Mouse (Mus musculus) heart, adult 2 months (tissue): ENCODE measurements at regions not wholly inside any gene's neighbourhood (a gene's known extent, or its start where the extent isn't known, plus 50 kb on each side); places are given as distances from the start of the nearest gene placed in this dataset.
A peak's percentile ranks its signal among the peaks of the same experiment; 100 is the strongest.

Source experiments
- DNase-seq, 2 experiments: peaks; one replicate each; pipeline ENCODE4 v3.0.0; 2021
- H3K27ac ChIP-seq: fragments of 200-600 bp; 2 replicates; pipeline ENCODE4 v1.8.1; 2022
- H3K27me3 ChIP-seq: fragments of 200-500 bp; 2 replicates; pipeline ENCODE4 v1.6.1; 2012; ENCODE audit warnings: mild to moderate bottlenecking, low read length, inconsistent platforms, mixed read lengths; ENCODE audit not compliant: control insufficient read depth, insufficient read depth
- H3K36me3 ChIP-seq: fragments of 200-500 bp; 2 replicates; pipeline ENCODE4 v1.6.1; 2012; ENCODE audit warnings: low read length, inconsistent platforms; ENCODE audit not compliant: control insufficient read depth, insufficient read depth
- H3K4me1 ChIP-seq: fragments of 200-500 bp; 2 replicates; pipeline ENCODE4 v1.6.1; 2011; ENCODE audit warnings: low read length; ENCODE audit not compliant: control insufficient read depth, insufficient read depth
- H3K4me3 ChIP-seq: fragments of 200-600 bp; 2 replicates; pipeline ENCODE4 v1.8.1; 2022
- H3K79me2 ChIP-seq: fragments of 200-500 bp; replicated peaks from 2 replicates; pipeline ENCODE4 v1.6.1; 2012; ENCODE audit warnings: mild to moderate bottlenecking, inconsistent platforms, low read length, moderate library complexity, mixed read lengths; ENCODE audit not compliant: control insufficient read depth, insufficient read depth
- H3K9ac ChIP-seq: fragments of 200-500 bp; 2 replicates; pipeline ENCODE4 v1.6.1; 2012; ENCODE audit warnings: low read depth, mild to moderate bottlenecking, control low read depth, inconsistent platforms, low read length, mixed read lengths
- CTCF ChIP-seq: fragments of 200-600 bp; IDR thresholded peaks from 2 replicates; pipeline ENCODE4 v1.8.1; 2022; ENCODE audit warnings: antibody characterized with exemption, mild to moderate bottlenecking, moderate library complexity
- EP300 ChIP-seq: fragments of 200-500 bp; IDR thresholded peaks from 2 replicates; pipeline ENCODE4 v1.6.1; 2011; ENCODE audit warnings: low read depth, low read length, control low read depth; ENCODE audit not compliant: insufficient read depth
- POLR2A ChIP-seq: fragments of 200-500 bp; IDR thresholded peaks from 2 replicates; pipeline ENCODE4 v1.6.1; 2011; ENCODE audit warnings: mild to moderate bottlenecking, low read depth, low read length, control low read depth; ENCODE audit not compliant: insufficient read depth
- WGBS: fragments of 180-500 bp; shearing (Covaris S2); methylation state at CpG from one replicate; pipeline ENCODE4 v1.1.7; 2018; 5-methylcytosine and 5-hydroxymethylcytosine counted together
- intact Hi-C: fragments of 180-260 bp; cut with DNase I; formaldehyde crosslinking; loops from one replicate; pipeline ENCODE4 v1.15.1; 2025

DNA sequence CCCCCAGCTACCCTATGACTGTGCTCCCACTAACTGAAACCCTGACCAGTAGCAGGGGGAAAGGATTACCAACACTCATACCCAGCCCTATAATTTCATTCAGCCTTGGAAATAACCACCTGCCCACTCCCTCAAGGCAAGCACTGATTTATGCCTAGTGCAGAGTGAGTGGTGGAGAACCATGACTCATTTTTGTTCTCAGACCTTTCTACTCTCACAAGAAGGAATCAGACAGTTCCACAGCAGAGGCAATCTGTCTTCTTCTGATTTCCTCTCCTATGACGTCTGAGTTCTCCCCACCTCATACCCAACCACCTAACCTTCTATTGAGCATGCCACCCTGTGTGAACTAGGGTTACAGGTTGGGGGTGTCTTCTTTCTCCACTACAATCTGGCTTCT lies 153.6 kb downstream of the Gm9195 start:
- TF ChIP-seq CTCF (no peak), POLR2A (no peak)
- Histone ChIP-seq H3K79me2 (no peaks in the 10 kb centered on the region), H3K36me3 (no peaks in the 10 kb centered on the region), H3K27me3 (no peaks in the 10 kb centered on the region), H3K4me3 (no peak overlapping the region), H3K4me1 (no peaks in the 10 kb centered on the region), H3K27ac (no peak overlapping the region), H3K9ac (no peak overlapping the region)
- WGBS: 41% methylated on average over 1 of the region's 1 CpGs
- DNase-seq: no peak
- intact Hi-C loops: no loop called here

- TF ChIP-seq CTCF: no peak
- no peak for TF ChIP-seq POLR2A
- no peak for TF ChIP-seq EP300
- no peaks in the 10 kb centered on the region for H3K79me2 ChIP-seq
- DNase-seq: no peak
- intact Hi-C loops: no loop called here
- no peak overlapping the region for H3K9ac ChIP-seq
- H3K4me3 ChIP-seq: no peak overlapping the region
- no peaks in the 10 kb centered on the region for H3K27me3 ChIP-seq
- no peaks in the 10 kb centered on the region for H3K4me1 ChIP-seq
- no peaks in the 10 kb centered on the region for H3K36me3 ChIP-seq
- no peak overlapping the region for H3K27ac ChIP-seq
Measured at GRCm38 (mm10) chr14:72303856-72304255, 187.8 kb downstream of the Gm9195 start.

- H3K36me3 ChIP-seq: no peaks in the 10 kb centered on the region
- no peak overlapping the region for H3K4me3 ChIP-seq
- no peaks in the 10 kb centered on the region for H3K4me1 ChIP-seq
- intact Hi-C loops: no loop called here
- no peaks in the 10 kb centered on the region for H3K27me3 ChIP-seq
- H3K9ac ChIP-seq: no peak overlapping the region
- H3K27ac ChIP-seq: no peak overlapping the region
- 58% methylated on average over 1 of the region's 1 CpGs for WGBS
- no peaks in the 10 kb centered on the region for H3K79me2 ChIP-seq
- TF ChIP-seq CTCF (peak; percentile 67), POLR2A (no peak)
- DNase-seq: peak in 1 of 2 experiments; percentile 33
Measured at GRCm38 (mm10) chr14:72300026-72300425, 191.6 kb downstream of the Gm9195 start.

- no peak for DNase-seq
- WGBS: 13% methylated on average over 6 of the region's 6 CpGs
- Histone ChIP-seq H3K4me1 (no peaks in the 10 kb centered on the region), H3K27me3 (no peaks in the 10 kb centered on the region), H3K36me3 (no peaks in the 10 kb centered on the region), H3K9ac (no peak overlapping the region), H3K79me2 (no peaks in the 10 kb centered on the region), H3K27ac (no peak overlapping the region), H3K4me3 (no peak overlapping the region)
- intact Hi-C loops: loop anchor here (2.0 kb wide), 1 partner anchor 1514 kb away; no protein-coding TSS in a partner anchor
- TF ChIP-seq EP300: no peak
- no peak for TF ChIP-seq POLR2A
- TF ChIP-seq CTCF: no peak
Measured at GRCm38 (mm10) chr14:72294631-72295030, 197.0 kb downstream of the Gm9195 start.

DNA sequence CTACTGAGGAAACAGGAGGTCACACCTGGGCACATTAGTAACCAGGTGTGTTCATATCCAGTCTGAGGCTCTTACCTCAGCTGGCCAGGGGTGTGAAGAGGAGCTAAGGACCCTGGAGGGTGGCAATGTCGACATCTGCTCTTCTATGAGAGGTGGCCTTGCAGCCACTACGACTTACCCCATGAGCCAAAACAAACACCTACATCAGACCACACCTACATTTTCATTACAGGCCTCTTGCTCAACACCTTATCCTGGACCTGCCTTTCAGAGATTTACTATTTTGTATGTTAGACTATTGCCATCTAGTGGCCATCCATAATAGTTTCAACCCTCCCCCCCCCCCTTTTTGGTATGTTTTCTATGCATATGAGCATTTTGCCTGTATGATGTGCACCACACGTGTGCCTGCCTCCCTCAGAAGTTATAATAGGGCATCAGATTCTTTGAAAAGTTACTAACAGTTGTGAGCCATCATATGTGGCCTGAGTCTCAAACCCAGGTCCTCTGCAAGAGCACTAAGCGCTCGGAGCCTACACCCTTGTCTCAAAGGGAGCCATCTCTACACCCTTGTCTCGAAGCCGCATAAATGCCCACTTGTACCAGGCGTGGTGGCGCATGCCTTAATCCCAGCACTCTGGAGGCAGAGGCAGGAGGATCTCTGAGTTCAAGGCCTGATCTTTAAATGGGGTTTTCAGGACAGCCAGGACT lies 197.8 kb downstream of the Gm9195 start:
- no peaks in the 10 kb centered on the region for H3K27me3 ChIP-seq
- H3K9ac ChIP-seq: no peak overlapping the region
- intact Hi-C loops: loop anchor here (2.0 kb wide), 1 partner anchor 1513 kb away; no protein-coding TSS in a partner anchor
- no peaks in the 10 kb centered on the region for H3K79me2 ChIP-seq
- no peak for DNase-seq
- H3K36me3 ChIP-seq: no peaks in the 10 kb centered on the region
- H3K4me1 ChIP-seq: no peaks in the 10 kb centered on the region
- TF ChIP-seq EP300: no peak
- peak; percentile 58 for TF ChIP-seq CTCF
- WGBS: 57% methylated on average over 9 of the region's 9 CpGs
- H3K27ac ChIP-seq: no peak overlapping the region
- no peak overlapping the region for H3K4me3 ChIP-seq

DNA sequence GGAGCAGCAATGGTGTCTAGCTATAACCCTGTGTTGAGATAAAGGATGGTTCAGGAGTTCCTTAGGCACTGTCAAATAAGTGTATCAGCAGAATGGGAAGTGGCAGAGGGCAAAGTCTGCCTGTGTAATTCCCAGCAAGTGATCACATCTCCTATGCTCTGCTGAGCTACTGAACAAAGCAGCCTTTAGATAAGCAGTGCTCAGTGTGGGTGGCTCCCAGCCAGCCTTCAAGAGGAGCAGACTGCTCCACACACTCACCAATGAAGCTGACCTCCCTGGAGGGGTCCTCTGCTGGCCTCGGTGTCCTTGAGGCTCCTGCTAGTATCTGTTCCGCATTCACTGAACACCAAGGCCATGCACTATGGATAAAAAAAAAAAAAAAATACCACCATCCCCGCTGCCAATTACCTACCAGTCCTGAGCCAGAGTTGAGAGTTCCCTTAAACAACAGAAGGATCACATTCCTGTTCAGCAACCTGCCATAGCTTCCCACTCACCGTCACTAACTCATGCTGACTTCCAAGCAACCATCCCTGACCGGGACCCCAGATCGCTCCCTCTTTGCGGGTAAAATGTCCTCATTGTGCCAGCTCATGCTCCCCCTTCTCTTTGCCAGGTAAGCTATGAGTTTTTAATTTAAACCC lies 198.9 kb downstream of the Gm9195 start:
- WGBS: 71% methylated on average over 7 of the region's 7 CpGs
- Histone ChIP-seq H3K27me3 (no peaks in the 10 kb centered on the region), H3K9ac (no peak overlapping the region), H3K4me3 (no peak overlapping the region), H3K79me2 (no peaks in the 10 kb centered on the region), H3K4me1 (no peaks in the 10 kb centered on the region), H3K27ac (no peak overlapping the region), H3K36me3 (no peaks in the 10 kb centered on the region)
- intact Hi-C loops: no loop called here
- TF ChIP-seq POLR2A (no peak), CTCF (no peak), EP300 (no peak)
- DNase-seq: no peak
